Mouse (Mus musculus) layer of hippocampus, adult 8-10 months (tissue): Measurements from ENCODE around the gene Opn5. TPM values are rescaled to one million over a fixed set of nuclear protein-coding genes. Genes with fewer than 3 reads are reported as not detected.

Experiments
- total RNA-seq, 4 experiments: library from RNA; stranded (reverse); gene quantifications; 2 replicates each; pipeline ENCODE4 v1.2.4; 2022

Opn5 gene
- total RNA-seq, 4 experiments from 2014 or later, result not detected

Other genes with a start within 250 kb of the Opn5 start
- gene Adgrf4, start 80.9 kb upstream of the Opn5 start, total RNA-seq, result 1 to 10 TPM in 3 of 4 experiments, under 1 TPM in 1; 0.75 to 2.1 (median 1.4) TPM
- 1 to 10 TPM in 1 of 4 experiments, under 1 TPM in 3; 0.34 to 1.3 (median 0.53) TPM for gene Adgrf2, start 130.8 kb upstream of the Opn5 start, total RNA-seq